Mouse (Mus musculus): ENCODE measurements around the gene Slc9a3r1.

- TF ChIP-seq CTCF (IDR thresholded peaks at IDR 0.05; ENCODE audit: extremely low read depth, insufficient read depth, insufficient read length, insufficient replicate concordance), result no peak
- TF ChIP-seq POLR2A (IDR thresholded peaks at IDR 0.05; ENCODE audit: low read depth, low read length), result no peak
Observed at GRCm38 (mm10) chr11:115195933-115196332, 32.8 kb downstream of the Slc9a3r1 start.

Measured in spleen, adult 2 months (tissue).